Mouse (Mus musculus): ENCODE measurements around the gene Btn2a2. TPM values are rescaled to one million over a fixed set of nuclear protein-coding genes. Genes with fewer than 3 reads are reported as not detected.

Gene Btn2a2
- polyA plus RNA-seq, 1 experiment: 0.27 TPM

- H3K27me3 ChIP-seq (ENCODE audit: control insufficient read depth, insufficient read depth, low read length): no peaks in the 10 kb centered on the region
- no peaks in the 10 kb centered on the region for H3K36me3 ChIP-seq (ENCODE audit: control insufficient read depth, insufficient read depth, low read length)
- no peak overlapping the region for H3K27ac ChIP-seq (ENCODE audit: control insufficient read depth, insufficient read depth, low read length)
- DNase-seq: peak; percentile 88
- no peak overlapping the region for H3K4me3 ChIP-seq (ENCODE audit: control insufficient read depth, insufficient read depth, low read length)
- peaks cover 2% of the 10 kb centered on the region for H3K4me1 ChIP-seq (replicated peaks; ENCODE audit: control insufficient read depth, insufficient read depth, low read length)
- TF ChIP-seq POLR2A (IDR thresholded peaks at IDR 0.05; ENCODE audit: control insufficient read depth, extremely low read depth, insufficient read depth, low read length, poor library complexity): no peak
- no peak for TF ChIP-seq CTCF (IDR thresholded peaks at IDR 0.05; ENCODE audit: borderline replicate concordance, control insufficient read depth, extremely low read depth, insufficient read depth, low read length, poor library complexity)
- 2% methylated on average over 14 of the region's 14 CpGs for WGBS
Observed at GRCm38 (mm10) chr13:23521703-23522102, 33.0 kb upstream of the Btn2a2 start.

GRCm38 (mm10) chr13:23519416-23519815 lies 30.8 kb upstream of the Btn2a2 start:
- peak; percentile 75 for DNase-seq
- Histone ChIP-seq H3K27ac (ENCODE audit: control insufficient read depth, insufficient read depth, low read length) (no peak overlapping the region), H3K27me3 (ENCODE audit: control insufficient read depth, insufficient read depth, low read length) (no peaks in the 10 kb centered on the region), H3K4me1 (replicated peaks; ENCODE audit: control insufficient read depth, insufficient read depth, low read length) (peaks cover 2% of the 10 kb centered on the region), H3K36me3 (ENCODE audit: control insufficient read depth, insufficient read depth, low read length) (no peaks in the 10 kb centered on the region), H3K4me3 (ENCODE audit: control insufficient read depth, insufficient read depth, low read length) (no peak overlapping the region)
- TF ChIP-seq CTCF (IDR thresholded peaks at IDR 0.05; ENCODE audit: borderline replicate concordance, control insufficient read depth, extremely low read depth, insufficient read depth, low read length, poor library complexity) (no peak), POLR2A (IDR thresholded peaks at IDR 0.05; ENCODE audit: control insufficient read depth, extremely low read depth, insufficient read depth, low read length, poor library complexity) (no peak)
- 2% methylated on average over 10 of the region's 10 CpGs for WGBS

GRCm38 (mm10) chr13:23518885-23519284 lies 30.2 kb upstream of the Btn2a2 start:
- no peaks in the 10 kb centered on the region for H3K36me3 ChIP-seq (ENCODE audit: control insufficient read depth, insufficient read depth, low read length)
- H3K4me1 ChIP-seq (replicated peaks; ENCODE audit: control insufficient read depth, insufficient read depth, low read length): peaks cover 2% of the 10 kb centered on the region
- peak; percentile 83 for DNase-seq
- H3K4me3 ChIP-seq (ENCODE audit: control insufficient read depth, insufficient read depth, low read length): no peak overlapping the region
- H3K27me3 ChIP-seq (ENCODE audit: control insufficient read depth, insufficient read depth, low read length): no peaks in the 10 kb centered on the region
- no peak overlapping the region for H3K27ac ChIP-seq (ENCODE audit: control insufficient read depth, insufficient read depth, low read length)
- no peak for TF ChIP-seq CTCF (IDR thresholded peaks at IDR 0.05; ENCODE audit: borderline replicate concordance, control insufficient read depth, extremely low read depth, insufficient read depth, low read length, poor library complexity)
- TF ChIP-seq POLR2A (IDR thresholded peaks at IDR 0.05; ENCODE audit: control insufficient read depth, extremely low read depth, insufficient read depth, low read length, poor library complexity): no peak
- 0% methylated on average over 6 of the region's 6 CpGs for WGBS

- WGBS: under 1% methylated on average over 6 of the region's 6 CpGs
- H3K27me3 ChIP-seq (ENCODE audit: control insufficient read depth, insufficient read depth, low read length): no peaks in the 10 kb centered on the region
- no peak overlapping the region for H3K4me3 ChIP-seq (ENCODE audit: control insufficient read depth, insufficient read depth, low read length)
- no peak overlapping the region for H3K27ac ChIP-seq (ENCODE audit: control insufficient read depth, insufficient read depth, low read length)
- H3K4me1 ChIP-seq (replicated peaks; ENCODE audit: control insufficient read depth, insufficient read depth, low read length): peaks cover 2% of the 10 kb centered on the region
- no peak for DNase-seq
- H3K36me3 ChIP-seq (ENCODE audit: control insufficient read depth, insufficient read depth, low read length): no peaks in the 10 kb centered on the region
- no peak for TF ChIP-seq CTCF (IDR thresholded peaks at IDR 0.05; ENCODE audit: borderline replicate concordance, control insufficient read depth, extremely low read depth, insufficient read depth, low read length, poor library complexity)
- TF ChIP-seq POLR2A (IDR thresholded peaks at IDR 0.05; ENCODE audit: control insufficient read depth, extremely low read depth, insufficient read depth, low read length, poor library complexity): no peak
Observed at GRCm38 (mm10) chr13:23518295-23518603, 29.6 kb upstream of the Btn2a2 start.

- WGBS: under 1% methylated on average over 27 of the region's 27 CpGs
- H3K4me3 ChIP-seq (ENCODE audit: control insufficient read depth, insufficient read depth, low read length): peak overlapping the region; percentile 60
- TF ChIP-seq POLR2A (IDR thresholded peaks at IDR 0.05; ENCODE audit: control insufficient read depth, extremely low read depth, insufficient read depth, low read length, poor library complexity) (no peak), CTCF (IDR thresholded peaks at IDR 0.05; ENCODE audit: borderline replicate concordance, control insufficient read depth, extremely low read depth, insufficient read depth, low read length, poor library complexity) (no peak)
- peaks cover 2% of the 10 kb centered on the region for H3K4me1 ChIP-seq (replicated peaks; ENCODE audit: control insufficient read depth, insufficient read depth, low read length)
- no peaks in the 10 kb centered on the region for H3K27me3 ChIP-seq (ENCODE audit: control insufficient read depth, insufficient read depth, low read length)
- DNase-seq: peak; percentile 90
- no peaks in the 10 kb centered on the region for H3K36me3 ChIP-seq (ENCODE audit: control insufficient read depth, insufficient read depth, low read length)
- H3K27ac ChIP-seq (ENCODE audit: control insufficient read depth, insufficient read depth, low read length): no peak overlapping the region; the same call in 1 of the 2 replicates
Observed at GRCm38 (mm10) chr13:23517603-23518294, 29.1 kb upstream of the Btn2a2 start.

GRCm38 (mm10) chr13:23516822-23517602 lies 28.4 kb upstream of the Btn2a2 start:
- WGBS: under 1% methylated on average over 19 of the region's 19 CpGs
- H3K4me1 ChIP-seq (replicated peaks; ENCODE audit: control insufficient read depth, insufficient read depth, low read length): peaks cover 2% of the 10 kb centered on the region
- H3K27me3 ChIP-seq (ENCODE audit: control insufficient read depth, insufficient read depth, low read length): no peaks in the 10 kb centered on the region
- H3K4me3 ChIP-seq (ENCODE audit: control insufficient read depth, insufficient read depth, low read length): peak overlapping the region; percentile 60
- DNase-seq: peak; percentile 78
- no peaks in the 10 kb centered on the region for H3K36me3 ChIP-seq (ENCODE audit: control insufficient read depth, insufficient read depth, low read length)
- TF ChIP-seq POLR2A (IDR thresholded peaks at IDR 0.05; ENCODE audit: control insufficient read depth, extremely low read depth, insufficient read depth, low read length, poor library complexity): no peak
- no peak for TF ChIP-seq CTCF (IDR thresholded peaks at IDR 0.05; ENCODE audit: borderline replicate concordance, control insufficient read depth, extremely low read depth, insufficient read depth, low read length, poor library complexity)
- H3K27ac ChIP-seq (ENCODE audit: control insufficient read depth, insufficient read depth, low read length): no peak overlapping the region; the same call in 1 of the 2 replicates

Measured in thymus, adult 2 months (tissue).